Mouse (Mus musculus) kidney, postnatal 14 days (tissue): Measurements from ENCODE around the gene Ints12.

ENCODE experiments used
- DNase-seq: peaks from one replicate; pipeline ENCODE4 v3.0.0; 2022; ENCODE audit warnings: mixed read lengths

Ints12 gene

GRCm38 (mm10) chr3:133091664-133092273, at the start of gene Ints12, which contains the start of gene Gstcd:
TSS of gene Ints12 (plus strand) at chr3:133091840.
TSS of gene Gstcd (minus strand) at chr3:133092033.
- DNase-seq, result peak; percentile 94

- DNase-seq, result no peak
Observed at GRCm38 (mm10) chr3:133052068-133052467, 39.6 kb upstream of the Ints12 start.

- no peak for DNase-seq
Observed at GRCm38 (mm10) chr3:133075560-133075959, 16.1 kb upstream of the Ints12 start.

- no peak for DNase-seq
Observed at GRCm38 (mm10) chr3:133082736-133083135, 8.9 kb upstream of the Ints12 start.

- peak; percentile 12 for DNase-seq
Observed at GRCm38 (mm10) chr3:133085858-133086257, 5.8 kb upstream of the Ints12 start.

- no peak for DNase-seq
Observed at GRCm38 (mm10) chr3:133090247-133091120, 1.2 kb upstream of the Ints12 start.

- no peak for DNase-seq
Observed at GRCm38 (mm10) chr3:133091121-133091663, 448 bp upstream of the Ints12 start.

- DNase-seq, result no peak
Observed at GRCm38 (mm10) chr3:133092274-133092853, 724 bp downstream of the Ints12 start.

- DNase-seq, result no peak
Observed at GRCm38 (mm10) chr3:133092936-133093335, 1.3 kb downstream of the Ints12 start.

- DNase-seq, result no peak
Observed at GRCm38 (mm10) chr3:133094305-133094704, 2.7 kb downstream of the Ints12 start.

- DNase-seq, result no peak
Observed at GRCm38 (mm10) chr3:133097936-133098335, 6.3 kb downstream of the Ints12 start.

GRCm38 (mm10) chr3:133098336-133098735, 6.7 kb downstream of the Ints12 start:
- DNase-seq, result no peak

GRCm38 (mm10) chr3:133098909-133099308, 7.3 kb downstream of the Ints12 start:
- no peak for DNase-seq

- no peak for DNase-seq
Observed at GRCm38 (mm10) chr3:133103768-133104167, 12.1 kb downstream of the Ints12 start.

GRCm38 (mm10) chr3:133104436-133104835, 12.8 kb downstream of the Ints12 start:
- no peak for DNase-seq

- no peak for DNase-seq
Observed at GRCm38 (mm10) chr3:133108731-133109130, 17.1 kb downstream of the Ints12 start.

GRCm38 (mm10) chr3:133109844-133110243, 18.2 kb downstream of the Ints12 start:
- DNase-seq, result no peak

- DNase-seq, result peak; percentile 25
Observed at GRCm38 (mm10) chr3:133111741-133112140, 20.1 kb downstream of the Ints12 start.

- no peak for DNase-seq
Observed at GRCm38 (mm10) chr3:133113281-133113680, 21.6 kb downstream of the Ints12 start.

GRCm38 (mm10) chr3:133131372-133131771, 39.7 kb downstream of the Ints12 start:
- DNase-seq, result no peak

- no peak for DNase-seq
Observed at GRCm38 (mm10) chr3:133132611-133133010, 41.0 kb downstream of the Ints12 start.

GRCm38 (mm10) chr3:133141877-133142276, 50.2 kb downstream of the Ints12 start:
- DNase-seq, result no peak

- DNase-seq, result no peak
Observed at GRCm38 (mm10) chr3:133144511-133145147, 53.0 kb downstream of the Ints12 start.
